Mouse (Mus musculus): ENCODE data around the gene H2-Oa. TPM values are rescaled to one million over a fixed set of nuclear protein-coding genes. Genes with fewer than 3 reads are reported as not detected.
"Not testable (repeated sequence)": the region's sequence is repeated elsewhere in the genome, so short reads cannot be mapped to it uniquely, and the experiment has no call there.

H2-Oa gene
- polyA plus RNA-seq, 2 experiments from 2014 or later = 42.9 to 45.4 TPM

DNA sequence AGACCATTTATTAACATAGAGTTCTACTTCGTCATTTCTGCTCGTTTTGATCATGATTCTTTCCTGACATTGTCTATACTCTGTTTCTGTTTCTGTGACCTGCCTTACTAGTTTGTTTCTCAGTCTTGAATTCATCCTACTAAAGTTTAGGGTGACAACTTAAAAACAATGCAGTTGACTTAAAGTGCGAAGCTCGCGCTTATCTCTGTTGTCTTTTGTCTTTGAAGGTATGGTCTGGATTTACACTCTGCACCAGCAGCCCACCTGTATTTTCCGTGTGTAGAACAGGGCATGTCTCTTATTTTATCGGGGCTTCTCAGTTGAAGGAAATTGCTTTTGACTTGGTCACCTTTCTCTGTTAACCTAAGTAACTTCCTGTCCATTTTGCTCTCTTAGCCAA is 31.0 kb downstream of the H2-Oa start:
- ATAC-seq = no peak

DNA sequence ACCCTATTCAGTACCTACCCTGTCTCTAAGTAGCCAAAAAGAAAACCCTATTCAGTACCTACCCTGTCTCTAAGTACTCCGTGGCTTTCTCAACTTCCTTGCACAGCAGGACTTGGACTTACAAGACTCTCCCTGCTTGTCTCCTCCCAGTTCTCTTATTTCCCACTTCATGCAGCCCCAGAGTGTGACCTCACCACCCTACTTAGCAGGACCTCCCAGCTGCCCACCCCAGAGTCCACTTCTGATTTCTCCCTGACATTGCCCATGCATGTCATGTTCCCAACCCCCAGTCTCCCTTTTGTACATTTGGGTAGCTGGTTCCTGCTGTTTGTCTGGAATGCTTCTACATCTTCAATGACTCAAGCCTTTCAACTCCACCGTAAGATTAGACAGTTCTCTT is 31.4 kb downstream of the H2-Oa start:
- no peak for ATAC-seq

DNA sequence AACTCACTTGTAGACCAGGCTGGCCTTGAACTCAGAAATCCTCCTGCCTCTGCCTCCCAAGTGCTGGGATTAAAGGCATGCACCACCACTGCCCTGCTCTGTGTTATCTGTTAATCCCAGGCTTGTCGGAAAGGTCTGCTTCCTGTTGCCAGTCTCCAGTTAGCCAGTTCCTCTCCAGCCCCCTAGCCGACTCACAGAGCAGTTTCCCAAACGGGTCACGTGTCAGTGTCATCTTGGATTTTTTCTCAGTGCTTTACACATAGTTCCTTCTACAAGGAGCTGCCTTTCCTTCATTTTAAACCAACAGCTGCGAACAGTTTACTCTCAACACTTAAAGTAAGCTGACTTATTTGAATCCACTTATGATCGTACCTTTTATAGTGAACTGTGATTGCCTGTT is 32.5 kb downstream of the H2-Oa start:
- no peak for ATAC-seq

DNA sequence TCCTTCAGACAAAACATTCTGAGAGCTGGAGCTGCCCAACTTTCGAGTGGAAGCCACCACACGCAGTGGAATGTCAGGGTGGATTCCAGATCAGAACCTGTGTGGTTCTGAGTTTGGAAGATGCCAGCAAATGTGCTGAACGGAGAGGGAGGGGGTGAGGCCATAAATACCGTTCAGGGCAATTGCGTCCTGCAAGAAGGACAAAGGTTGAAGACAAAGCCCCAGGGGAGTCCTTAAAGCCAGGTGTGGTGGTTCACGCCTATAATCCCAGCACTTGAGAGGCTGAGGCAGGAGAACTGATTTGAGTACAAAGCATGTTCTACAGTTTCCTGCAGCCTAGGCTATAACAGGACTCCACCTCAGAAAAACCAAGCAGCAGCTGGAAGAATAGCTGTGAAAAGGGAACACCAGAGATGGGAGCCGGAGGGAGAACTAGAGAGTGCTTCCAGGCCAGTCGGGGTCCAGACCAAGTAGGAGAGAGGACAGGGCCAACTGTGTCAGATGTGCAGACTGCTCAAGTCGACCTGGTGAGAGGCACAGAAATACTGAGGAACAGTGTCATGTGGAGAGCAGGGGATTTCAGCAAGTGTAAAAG is 34.8 kb downstream of the H2-Oa start:
- ATAC-seq = no peak

DNA sequence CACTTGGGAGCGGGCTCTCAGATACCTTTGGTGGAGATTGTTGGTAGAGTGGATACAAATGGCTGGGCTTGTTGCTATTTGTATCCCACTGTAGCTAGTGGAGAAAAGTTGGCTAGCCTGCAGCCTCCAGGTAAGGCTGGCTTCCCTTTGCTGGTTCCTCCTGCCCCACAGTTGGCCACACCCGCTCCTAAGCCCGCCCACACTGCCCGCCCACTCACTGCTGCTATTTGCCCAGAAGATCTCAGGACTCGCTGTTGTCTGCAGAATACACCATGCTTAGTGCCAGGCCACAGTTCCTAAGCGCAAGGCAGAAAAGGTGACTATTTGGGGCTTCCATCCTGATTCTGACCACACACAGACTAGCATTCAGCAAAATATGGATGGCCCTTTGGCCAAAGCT is 35.3 kb downstream of the H2-Oa start:
- ATAC-seq = no peak

DNA sequence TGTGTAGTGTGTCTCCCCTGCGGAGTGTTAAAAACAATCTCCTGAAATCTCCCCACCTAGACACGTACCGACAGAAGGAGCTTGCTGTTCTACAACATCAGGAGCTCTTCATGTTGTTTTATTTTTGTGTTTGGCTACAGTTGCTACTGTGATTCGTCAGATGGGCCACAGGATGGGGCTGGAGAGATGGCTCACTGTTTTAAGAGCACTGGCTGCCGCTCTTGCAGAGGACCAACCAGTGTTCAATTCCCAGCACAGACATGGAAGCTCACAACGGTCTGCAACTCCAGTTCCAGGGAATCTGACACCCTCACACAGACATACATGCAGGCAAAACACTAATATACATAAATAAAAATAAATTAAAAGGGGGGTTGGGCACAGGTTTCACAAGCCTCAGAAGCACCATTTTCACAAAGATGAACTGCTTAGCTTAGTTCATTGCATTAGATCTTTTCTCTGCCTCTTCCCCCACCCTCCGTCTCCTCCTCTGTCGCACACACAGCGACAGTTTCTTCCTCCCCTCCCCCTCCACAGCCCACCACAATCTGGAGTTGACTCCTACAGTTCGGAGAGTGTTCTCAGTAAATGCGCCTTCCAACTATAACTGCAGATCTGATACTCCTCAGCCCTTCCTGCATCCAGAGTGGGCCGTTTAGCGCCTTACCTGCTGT is 36.3 kb downstream of the H2-Oa start:
- ATAC-seq = peak; percentile 41

DNA sequence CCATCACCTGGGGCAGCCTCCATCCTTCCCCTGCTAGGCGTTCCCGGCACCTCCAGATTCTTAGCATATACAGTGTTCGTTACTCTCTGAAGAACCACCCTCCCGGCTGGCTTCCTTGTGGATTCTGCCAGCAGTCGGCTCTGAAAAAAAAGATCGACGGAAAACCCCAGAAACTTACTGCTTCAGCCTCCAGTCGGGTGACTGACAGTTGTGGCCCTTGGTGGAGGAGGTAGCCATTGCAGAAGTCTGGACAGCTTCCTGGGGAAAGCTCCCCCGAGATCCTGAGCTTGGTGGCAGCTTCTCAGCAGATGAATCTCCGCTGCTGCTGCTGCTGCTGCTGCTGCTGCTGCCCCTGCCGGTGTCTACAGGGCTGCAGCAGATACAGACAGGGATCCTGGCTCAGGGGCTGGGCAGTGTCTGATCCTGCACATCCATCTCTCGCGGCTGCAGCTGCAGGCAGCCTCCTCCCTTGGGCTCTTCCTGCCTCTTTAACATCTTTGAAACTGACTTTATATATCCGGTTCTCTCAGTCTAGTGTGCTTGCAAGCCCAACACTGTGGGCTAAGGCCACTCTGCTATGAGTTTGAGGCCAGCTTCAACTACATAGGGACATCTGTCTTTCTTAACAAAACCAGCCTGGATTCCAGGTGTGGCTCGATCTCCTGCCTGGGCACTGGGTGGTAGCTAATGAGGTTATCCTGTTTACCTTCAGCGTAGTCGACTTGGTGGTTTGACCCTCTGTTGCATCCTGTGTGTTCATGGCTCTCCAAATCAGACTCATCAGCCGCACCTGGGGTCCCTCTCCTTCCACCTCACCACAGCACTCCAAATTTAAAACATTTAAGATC is 37.0 kb downstream of the H2-Oa start:
- ATAC-seq = peak; percentile 58

DNA sequence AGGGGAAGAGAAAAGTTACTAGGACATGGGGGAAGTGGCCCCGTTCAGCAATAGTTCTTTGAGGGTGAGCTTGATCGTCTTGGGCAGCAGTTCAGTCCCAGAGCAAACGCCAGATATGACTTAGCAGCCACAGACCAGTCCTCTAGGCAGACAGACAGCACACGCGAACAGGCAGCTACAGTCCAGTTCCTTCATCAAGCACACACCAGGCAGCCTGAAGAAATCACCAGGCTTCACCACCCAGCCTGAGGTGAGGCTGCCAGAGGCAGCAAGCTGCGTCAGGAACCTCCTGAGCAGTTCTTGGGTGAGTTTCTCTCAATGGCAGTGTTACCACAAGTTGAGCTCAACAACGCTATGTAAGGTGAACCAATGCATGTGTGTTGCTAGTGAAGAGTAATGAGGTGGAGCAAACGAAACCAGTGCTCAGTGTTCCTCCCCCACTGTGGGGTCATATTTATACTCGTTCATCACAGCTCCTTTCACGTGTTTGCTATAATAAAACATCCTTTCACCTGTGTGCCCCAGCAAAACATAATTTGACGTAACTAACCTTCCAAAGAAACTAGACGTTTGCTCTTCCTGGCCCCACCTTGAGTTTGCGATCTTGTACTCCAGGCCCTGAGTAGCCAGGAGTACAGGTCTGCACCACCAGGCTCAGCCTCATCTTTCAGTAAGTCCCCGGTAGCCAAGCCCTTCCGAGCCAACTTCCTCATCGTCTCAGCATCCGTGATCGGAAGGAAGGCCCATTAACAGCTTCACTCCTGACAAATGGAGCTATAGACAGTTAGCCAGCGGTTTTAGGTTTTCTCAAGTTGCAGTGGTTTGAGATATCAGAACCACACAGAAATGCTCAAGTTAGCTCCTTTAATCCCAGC is 38.2 kb downstream of the H2-Oa start:
- no peak for ATAC-seq

DNA sequence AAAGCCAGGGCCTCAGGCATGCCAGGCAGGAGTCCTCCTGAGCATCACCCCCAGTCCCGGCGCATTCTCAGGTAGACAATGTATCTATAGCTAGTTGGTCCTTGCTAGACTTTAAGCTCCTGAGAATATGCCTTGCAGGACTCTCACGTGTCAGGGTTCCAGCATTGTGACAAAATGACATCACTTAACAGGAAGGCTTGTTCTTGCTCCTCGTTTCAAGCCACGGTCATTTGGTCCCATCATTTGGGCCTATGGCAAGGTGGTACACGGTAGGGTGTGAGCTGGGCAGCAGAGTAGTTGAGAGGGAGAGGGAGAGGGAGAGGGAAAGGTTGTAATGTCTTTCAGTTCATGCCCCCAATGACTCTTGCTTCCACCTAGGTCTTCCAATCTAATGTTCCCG is 39.8 kb downstream of the H2-Oa start:
- no peak for ATAC-seq

DNA sequence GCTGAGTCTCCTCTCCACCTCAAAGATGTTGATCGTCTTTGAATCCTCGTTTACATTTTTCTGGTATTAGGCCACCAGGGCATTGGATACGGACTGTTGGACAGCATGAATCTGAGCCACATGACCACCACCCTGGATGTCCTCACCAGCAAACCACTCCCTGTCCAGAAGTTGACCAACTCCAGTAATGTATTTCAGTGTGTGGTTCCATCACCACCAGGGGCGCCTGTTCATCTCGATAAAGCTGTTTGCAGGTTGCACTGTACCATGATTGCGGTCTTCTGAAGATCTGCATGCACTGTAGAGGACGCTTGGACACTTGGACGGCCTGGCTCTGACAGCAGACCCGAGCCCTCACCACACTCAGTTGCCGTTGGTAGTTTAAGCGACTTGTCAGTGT is 41.1 kb downstream of the H2-Oa start:
- ATAC-seq = no peak

DNA sequence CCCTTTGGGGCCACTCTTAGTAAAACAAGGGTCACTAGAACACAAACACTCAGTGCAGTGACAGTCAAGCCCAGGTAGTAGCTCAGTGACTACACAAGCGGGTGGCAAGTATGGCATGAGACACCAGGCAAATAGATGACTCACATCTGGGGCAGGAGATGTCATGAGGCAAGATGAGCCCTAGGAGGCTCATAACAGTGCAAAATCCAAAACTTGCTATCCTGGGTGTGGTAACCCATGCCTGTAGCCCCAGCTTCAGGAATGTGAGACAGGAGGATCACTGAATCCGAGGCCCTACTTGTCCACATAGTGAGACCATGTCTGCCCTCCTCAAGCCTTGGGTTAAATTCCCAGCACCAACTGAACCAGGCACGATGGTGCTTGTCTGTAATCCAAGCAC is 42.3 kb downstream of the H2-Oa start:
- ATAC-seq = no peak

DNA sequence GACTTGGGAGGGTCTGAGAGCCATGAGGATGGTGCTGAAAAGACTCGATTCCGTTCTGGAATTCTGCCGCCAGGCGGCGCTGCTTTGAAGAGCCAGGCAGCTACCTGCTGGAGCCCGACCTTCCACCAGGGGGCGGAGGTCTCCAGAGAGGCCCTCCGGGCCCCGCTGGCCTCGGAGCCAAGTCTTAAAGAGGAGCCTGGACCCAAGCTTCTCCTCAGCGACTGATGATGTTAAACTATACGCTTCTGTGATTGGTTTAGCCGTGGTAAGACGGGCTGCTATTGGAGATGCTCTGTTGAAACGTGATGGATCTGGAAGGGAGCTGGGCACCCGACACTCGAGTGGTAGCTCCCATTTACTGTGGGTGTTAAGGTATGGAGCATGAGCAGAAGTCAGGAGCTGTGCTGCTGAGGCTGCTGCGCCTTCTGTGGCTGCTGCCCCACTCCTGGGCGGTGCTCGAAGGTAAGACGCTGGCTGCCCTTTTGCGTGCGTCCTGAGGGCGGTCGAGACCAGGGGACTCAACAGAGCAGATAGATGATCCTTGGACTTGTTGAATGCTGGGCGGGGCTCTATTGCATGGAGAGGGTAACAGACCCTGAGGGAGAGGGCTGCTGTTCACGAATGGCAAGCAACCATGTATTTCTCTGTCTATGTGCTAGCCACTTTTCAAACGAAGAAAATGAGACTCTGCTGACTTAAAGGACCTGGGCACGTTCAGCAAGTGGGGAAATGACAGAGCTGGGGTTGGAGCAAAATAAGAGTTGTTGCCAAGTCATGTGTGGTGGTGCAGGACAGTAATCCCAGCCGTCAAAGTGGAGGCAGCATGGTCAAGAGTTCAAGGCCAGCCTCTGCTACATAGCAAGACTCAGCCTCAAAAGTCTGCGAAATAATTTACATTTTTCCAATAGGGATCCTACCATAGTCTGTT is 43.4 kb downstream of the H2-Oa start:
- peak; percentile 100 for ATAC-seq

DNA sequence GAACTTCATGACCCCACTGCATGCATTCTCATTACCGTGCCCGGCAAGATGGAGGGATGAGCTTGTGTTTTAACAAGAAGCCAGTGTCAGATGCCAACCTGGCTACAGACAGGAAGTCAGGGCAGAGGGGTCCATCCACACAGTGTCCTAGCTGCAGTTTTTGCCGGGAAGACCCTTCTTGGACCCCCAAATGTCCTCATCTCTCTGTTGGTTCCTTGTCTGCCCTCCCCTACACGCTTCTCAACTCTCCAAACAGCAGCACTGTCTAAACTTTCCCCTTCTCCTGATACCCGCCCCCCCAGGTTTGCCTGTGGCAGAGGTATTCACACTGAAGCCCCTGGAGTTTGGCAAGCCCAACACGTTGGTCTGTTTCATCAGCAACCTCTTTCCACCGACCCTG is 45.5 kb downstream of the H2-Oa start:
- no peak for ATAC-seq

DNA sequence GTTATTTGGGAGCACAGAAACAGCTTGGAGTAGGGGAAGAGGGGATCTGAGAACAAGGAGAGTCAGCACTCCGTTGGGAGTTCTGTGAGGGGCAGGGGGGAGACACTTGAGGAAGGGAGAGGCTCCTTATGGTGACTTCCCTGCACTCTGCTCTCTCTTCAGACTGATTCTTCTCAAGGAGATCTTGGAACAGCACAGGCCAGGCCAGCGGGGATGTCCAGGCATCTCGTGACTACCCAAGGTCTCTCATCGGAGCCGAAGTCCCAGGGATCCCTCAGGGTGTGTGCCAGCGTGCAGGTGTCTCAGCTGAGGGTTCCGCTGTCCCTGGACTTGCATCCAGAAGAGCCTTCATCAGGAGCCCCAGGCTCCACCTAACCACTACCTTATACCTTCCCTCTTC is 46.5 kb downstream of the H2-Oa start:
- no peak for ATAC-seq

DNA sequence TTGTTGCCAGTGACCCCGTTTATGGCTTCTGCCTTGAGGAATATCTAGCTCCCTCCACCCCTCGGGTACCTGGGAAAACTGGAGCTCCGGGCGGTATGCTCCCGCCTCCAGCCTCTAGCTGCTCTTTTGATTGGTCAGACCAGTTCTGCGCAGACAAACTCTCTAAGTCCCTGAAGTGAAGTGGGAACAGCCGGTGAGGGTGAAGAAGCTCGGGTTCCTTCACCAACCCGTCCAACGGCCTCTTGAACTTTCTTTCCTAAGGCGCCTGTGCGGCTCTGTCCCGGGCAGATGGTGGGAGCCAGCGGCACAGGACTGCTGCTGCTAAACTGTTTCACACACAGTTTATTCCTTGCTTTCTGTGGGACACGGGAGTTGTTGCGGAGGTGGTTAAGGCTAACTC is 47.3 kb downstream of the H2-Oa start:
- no peak for ATAC-seq

DNA sequence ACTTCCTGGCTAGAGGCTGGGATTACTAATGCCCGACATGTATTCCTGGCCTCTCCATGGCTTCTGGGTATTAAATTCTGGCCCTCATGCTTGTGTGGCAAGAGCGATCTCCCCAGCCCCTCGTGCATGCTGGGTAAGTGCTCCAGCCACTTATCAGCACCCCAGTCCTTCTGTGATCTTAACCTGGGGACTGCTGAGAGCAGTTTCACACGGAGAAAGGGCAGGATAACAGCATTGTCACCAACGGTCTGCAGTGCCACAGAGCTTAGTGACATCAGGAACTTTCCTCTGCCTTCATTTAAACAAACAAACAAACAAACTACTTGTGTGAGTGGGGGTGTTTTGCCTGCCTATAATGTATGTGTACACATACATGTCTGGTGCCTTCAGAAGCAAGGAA is 48.1 kb downstream of the H2-Oa start:
- no peak for ATAC-seq

DNA sequence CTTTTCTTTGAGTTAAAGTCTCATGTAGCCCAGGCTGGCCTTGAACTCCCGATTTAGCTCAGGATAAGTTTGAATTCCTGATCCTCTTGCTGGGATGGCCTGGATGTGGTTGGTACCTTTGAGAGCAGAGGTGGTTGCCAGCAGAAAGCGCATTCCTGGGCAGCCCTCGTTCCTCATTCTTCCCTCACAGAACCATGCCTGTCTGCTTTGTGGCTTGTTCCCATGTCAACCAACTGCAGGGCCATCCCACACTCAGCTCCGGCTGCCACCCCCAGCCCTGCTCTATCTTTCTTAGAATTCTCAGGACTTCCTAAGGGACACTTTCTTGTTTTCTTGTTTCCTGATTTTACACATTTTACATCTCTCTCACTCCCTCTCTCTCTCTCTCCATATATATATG is 49.3 kb downstream of the H2-Oa start:
- ATAC-seq = no peak

DNA sequence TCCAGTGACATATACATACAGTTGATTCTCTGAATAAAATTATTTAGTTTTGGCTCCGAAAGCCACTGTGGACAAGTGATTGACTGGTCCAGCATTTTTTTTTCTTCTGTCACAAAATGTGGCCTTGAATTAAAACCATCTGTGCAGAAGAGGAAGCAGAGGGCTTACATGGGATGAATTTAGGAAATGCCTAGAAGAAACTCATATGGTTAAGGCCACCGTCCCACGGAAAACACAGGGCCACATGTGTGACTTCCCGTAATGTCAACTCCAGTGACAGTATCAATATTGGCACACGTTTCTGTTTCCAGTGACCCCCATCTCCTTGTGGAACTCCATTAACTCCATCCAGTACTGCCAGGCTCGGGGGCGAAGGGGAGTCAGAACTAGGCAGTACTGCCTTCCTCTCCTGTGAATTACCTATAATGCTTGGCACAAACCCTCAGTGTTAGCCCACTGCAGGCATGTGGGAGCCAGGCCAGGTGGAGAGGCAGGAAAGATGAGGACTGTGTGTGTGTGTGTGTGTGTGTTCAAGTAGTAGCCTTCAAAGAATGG is 50.4 kb downstream of the H2-Oa start:
- no peak for ATAC-seq

DNA sequence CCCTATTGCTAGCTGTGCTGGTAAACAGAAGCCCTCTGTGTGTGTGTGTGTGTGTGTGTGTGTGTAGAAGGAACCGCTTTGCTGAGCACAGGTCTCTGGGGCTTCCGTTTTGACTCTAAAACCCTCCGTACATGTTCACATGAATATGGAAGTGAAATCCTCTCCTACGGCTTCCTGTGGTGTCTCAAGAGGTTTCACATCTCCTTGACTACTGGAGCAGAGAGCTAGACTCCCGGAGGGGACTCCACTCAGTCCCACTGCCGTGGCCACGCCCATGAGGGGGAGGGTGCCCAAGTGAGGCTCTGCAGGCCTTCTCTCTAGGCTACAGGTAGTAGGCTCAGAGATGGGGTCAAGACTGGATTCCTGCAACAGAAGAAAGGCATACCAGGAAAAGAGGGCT is 50.9 kb downstream of the H2-Oa start, which contains the start of gene H2-DMb2:
Gene H2-DMb2, plus strand, starts transcription at position 275 of the 400 bp plus-strand sequence.
- peak; percentile 84 for ATAC-seq

DNA sequence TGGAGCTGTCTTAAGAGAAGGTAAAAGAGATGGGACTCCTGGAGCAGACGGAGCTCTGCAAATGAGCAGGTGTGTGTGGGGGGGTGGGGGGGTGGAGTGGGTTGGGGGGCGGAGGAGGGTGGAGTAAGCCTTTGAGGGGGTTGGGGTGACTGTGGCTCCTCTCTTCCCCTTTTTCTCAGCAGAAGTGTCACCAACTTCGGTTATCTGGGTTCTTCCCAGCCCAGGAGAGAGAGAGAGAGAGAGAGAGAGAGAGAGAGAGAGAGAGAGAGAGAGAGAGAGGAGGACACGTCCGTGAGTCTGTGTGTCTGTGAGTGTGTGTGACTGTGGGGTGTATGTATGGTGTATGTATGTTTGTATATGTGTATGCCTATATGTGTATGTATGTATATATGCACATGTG is 51.3 kb downstream of the H2-Oa start:
- ATAC-seq = no peak

DNA sequence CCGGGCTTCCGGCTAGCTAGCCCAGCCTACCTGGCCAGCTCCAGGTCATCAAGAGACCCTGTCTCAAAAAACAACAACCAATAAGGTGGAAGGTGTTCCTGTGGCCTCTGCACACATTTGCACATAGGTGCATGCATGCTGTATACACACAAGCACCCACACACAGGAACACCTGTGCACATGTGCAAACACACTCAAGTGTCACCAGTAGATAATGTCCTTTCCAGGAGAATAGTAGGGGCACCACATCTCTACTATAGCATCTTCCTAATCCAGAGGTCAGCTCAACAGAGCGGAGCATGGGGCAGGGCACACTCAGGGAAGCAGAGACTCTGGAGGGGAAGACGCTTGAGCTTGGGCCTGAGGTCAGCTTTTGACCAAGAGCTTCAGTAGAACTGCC is 52.1 kb downstream of the H2-Oa start:
- ATAC-seq = not testable (repeated sequence)
